Mouse (Mus musculus): ENCODE data around the gene St3gal5. TPM values are rescaled to one million over a fixed set of nuclear protein-coding genes. Genes with fewer than 3 reads are reported as not detected.
A peak's percentile ranks its signal among the peaks of the same experiment; 100 is the strongest.

Gene St3gal5
- polyA plus RNA-seq, 1 experiment from 2014 or later, result 28.8 TPM

DNA sequence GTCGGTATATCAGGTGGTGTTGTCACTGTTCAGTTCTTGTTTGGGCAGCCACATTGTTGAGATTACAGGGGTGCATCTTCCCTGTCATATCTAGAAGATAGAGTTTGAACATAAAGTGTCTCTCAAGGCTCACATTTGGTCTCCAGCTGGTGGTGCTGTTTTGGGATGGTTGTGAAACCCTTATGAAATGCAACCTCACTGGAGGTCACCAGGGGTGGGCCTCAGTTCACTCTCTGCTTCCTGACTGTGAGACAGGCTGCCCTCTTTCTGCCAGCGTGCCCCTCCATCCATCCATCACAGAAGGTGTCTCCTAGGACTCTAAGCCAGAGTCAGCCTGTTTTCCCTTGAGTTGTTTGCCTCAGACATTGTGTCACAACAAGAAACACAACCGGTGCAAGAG, 80.0 kb downstream of the St3gal5 start:
- Histone ChIP-seq H3K4me1 (ENCODE audit: control insufficient read depth, insufficient read depth, low read length) (no peaks in the 10 kb centered on the region), H3K4me2 (ENCODE audit: low read depth, low read length) (no peak overlapping the region), H3K9ac (replicated peaks; ENCODE audit: low read length) (no peak overlapping the region), H3K4me3 (ENCODE audit: low read depth, low read length) (no peak overlapping the region), H3K27me3 (ENCODE audit: control insufficient read depth, insufficient read depth, low read length) (no peaks in the 10 kb centered on the region), H3K36me3 (replicated peaks; ENCODE audit: control insufficient read depth, insufficient read depth, low read depth, low read length) (no peaks in the 10 kb centered on the region), H3K9me3 (replicated peaks; ENCODE audit: control insufficient read depth, low read length) (no peaks in the 10 kb centered on the region), H3K27ac (replicated peaks; ENCODE audit: low read depth, low read length) (no peak overlapping the region)
- ATAC-seq (replicated peaks; ENCODE audit: insufficient number of reproducible peaks, low FRiP score, low TSS enrichment, low read depth) (no peak), DNase-seq (ENCODE audit: low spot score) (no peak)
- 68% methylated on average over 3 of the region's 3 CpGs for WGBS

DNA sequence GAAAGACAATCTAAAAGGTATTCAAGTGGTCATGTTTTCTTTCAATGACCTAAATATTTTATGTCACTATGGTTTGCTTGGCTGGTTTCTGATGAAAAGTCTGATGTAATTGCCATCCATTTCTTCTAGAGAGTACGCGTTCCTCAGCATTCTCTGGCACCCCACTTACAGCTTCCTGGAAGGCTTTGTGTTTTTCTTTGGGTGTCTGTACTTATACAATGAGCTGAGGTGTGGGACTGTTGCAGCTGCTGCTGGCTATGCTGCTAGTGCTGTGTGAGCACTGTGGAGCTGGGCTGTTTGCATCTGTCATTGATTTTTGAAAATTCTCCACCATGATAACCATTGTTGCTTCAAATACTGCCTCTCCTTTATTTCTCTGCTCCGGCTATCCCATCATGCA, 81.6 kb downstream of the St3gal5 start:
- Histone ChIP-seq H3K4me2 (ENCODE audit: low read depth, low read length) (no peak overlapping the region), H3K4me1 (ENCODE audit: control insufficient read depth, insufficient read depth, low read length) (no peaks in the 10 kb centered on the region), H3K9me3 (replicated peaks; ENCODE audit: control insufficient read depth, low read length) (no peaks in the 10 kb centered on the region), H3K27ac (replicated peaks; ENCODE audit: low read depth, low read length) (no peak overlapping the region), H3K9ac (replicated peaks; ENCODE audit: low read length) (no peak overlapping the region), H3K4me3 (ENCODE audit: low read depth, low read length) (no peak overlapping the region), H3K27me3 (ENCODE audit: control insufficient read depth, insufficient read depth, low read length) (no peaks in the 10 kb centered on the region), H3K36me3 (replicated peaks; ENCODE audit: control insufficient read depth, insufficient read depth, low read depth, low read length) (no peaks in the 10 kb centered on the region)
- 86% methylated on average over 3 of the region's 3 CpGs for WGBS
- ATAC-seq (replicated peaks; ENCODE audit: insufficient number of reproducible peaks, low FRiP score, low TSS enrichment, low read depth) (no peak), DNase-seq (ENCODE audit: low spot score) (no peak)

DNA sequence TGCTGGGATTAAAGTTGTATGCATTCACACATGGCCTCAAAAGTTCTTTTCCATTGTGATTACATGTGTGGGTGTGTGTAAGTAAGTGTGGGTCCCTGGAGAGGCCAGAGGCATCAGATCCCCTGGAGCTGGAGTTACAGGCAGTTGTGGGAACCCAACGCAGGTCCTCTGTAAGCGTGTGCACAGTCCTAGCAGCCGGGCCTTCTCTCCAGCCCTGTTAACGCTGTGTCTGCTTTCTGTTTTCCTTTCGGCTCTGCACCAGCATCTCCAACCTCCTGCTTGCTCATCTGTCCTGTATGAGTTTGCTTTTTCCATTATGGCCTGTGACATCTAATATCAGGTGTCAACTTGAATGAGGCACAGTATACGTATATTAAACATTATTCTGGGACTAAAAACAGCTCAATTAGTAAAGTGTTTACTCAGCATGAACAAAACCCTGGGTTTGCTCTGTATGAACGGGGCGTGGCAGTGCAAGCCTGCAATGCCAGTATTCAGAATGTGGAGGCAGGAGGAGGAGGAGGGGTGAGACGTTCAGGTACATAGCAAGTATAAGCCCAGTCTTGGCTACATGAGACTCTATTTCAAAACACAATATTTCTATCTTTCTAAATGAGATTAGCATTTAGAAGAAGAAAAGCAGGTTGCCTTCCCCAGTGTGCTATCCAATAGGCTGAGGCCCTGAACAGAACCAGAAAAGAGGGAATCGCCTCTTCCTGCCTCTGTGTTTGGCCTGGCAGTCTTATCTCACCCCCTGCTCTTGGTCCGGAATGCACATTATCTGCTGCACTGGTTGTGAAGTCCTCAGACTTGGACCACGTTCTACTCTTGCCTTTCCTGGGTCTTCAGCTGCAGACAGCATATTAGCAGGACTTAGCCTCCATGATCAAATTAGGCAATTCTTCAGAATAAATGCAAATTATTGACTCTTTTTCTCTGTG, 82.4 kb downstream of the St3gal5 start:
- no peak overlapping the region for H3K4me2 ChIP-seq (ENCODE audit: low read depth, low read length)
- no peak overlapping the region for H3K9ac ChIP-seq (replicated peaks; ENCODE audit: low read length)
- no peak for DNase-seq (ENCODE audit: low spot score)
- H3K9me3 ChIP-seq (replicated peaks; ENCODE audit: control insufficient read depth, low read length), result no peaks in the 10 kb centered on the region
- H3K27me3 ChIP-seq (ENCODE audit: control insufficient read depth, insufficient read depth, low read length), result no peaks in the 10 kb centered on the region
- 73% methylated on average over 12 of the region's 12 CpGs for WGBS
- H3K36me3 ChIP-seq (replicated peaks; ENCODE audit: control insufficient read depth, insufficient read depth, low read depth, low read length), result no peaks in the 10 kb centered on the region
- no peak for ATAC-seq (replicated peaks; ENCODE audit: insufficient number of reproducible peaks, low FRiP score, low TSS enrichment, low read depth)
- no peak overlapping the region for H3K4me3 ChIP-seq (ENCODE audit: low read depth, low read length)
- no peaks in the 10 kb centered on the region for H3K4me1 ChIP-seq (ENCODE audit: control insufficient read depth, insufficient read depth, low read length)
- no peak overlapping the region for H3K27ac ChIP-seq (replicated peaks; ENCODE audit: low read depth, low read length)

DNA sequence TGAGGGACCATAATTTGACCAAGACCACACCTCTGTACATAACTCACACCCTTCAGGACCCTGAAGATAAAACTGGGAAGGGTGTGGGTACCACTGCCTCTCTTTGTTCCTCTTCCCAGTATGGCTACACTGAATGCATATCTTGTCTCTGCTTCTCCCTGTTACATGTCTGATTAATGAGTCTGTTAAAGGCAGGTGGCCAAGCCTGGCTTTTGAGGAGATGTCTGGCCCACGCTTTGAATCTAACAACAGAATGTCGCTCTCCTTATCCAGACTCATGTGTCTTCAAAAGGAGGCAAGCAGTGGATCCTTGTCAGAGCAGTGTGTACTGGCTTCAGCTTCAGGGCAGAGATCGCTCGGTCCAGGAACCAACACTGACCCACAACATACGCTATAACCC, 87.2 kb downstream of the St3gal5 start:
- Histone ChIP-seq H3K9ac (replicated peaks; ENCODE audit: low read length) (no peak overlapping the region), H3K4me2 (ENCODE audit: low read depth, low read length) (no peak overlapping the region), H3K27me3 (ENCODE audit: control insufficient read depth, insufficient read depth, low read length) (no peaks in the 10 kb centered on the region), H3K27ac (replicated peaks; ENCODE audit: low read depth, low read length) (no peak overlapping the region), H3K4me3 (ENCODE audit: low read depth, low read length) (no peak overlapping the region), H3K9me3 (replicated peaks; ENCODE audit: control insufficient read depth, low read length) (no peaks in the 10 kb centered on the region), H3K4me1 (ENCODE audit: control insufficient read depth, insufficient read depth, low read length) (peaks cover 8% of the 10 kb centered on the region; the same call in 1 of the 2 replicates), H3K36me3 (replicated peaks; ENCODE audit: control insufficient read depth, insufficient read depth, low read depth, low read length) (no peaks in the 10 kb centered on the region)
- ATAC-seq (replicated peaks; ENCODE audit: insufficient number of reproducible peaks, low FRiP score, low TSS enrichment, low read depth) (no peak), DNase-seq (ENCODE audit: low spot score) (no peak)
- WGBS, result 90% methylated on average over 5 of the region's 5 CpGs

DNA sequence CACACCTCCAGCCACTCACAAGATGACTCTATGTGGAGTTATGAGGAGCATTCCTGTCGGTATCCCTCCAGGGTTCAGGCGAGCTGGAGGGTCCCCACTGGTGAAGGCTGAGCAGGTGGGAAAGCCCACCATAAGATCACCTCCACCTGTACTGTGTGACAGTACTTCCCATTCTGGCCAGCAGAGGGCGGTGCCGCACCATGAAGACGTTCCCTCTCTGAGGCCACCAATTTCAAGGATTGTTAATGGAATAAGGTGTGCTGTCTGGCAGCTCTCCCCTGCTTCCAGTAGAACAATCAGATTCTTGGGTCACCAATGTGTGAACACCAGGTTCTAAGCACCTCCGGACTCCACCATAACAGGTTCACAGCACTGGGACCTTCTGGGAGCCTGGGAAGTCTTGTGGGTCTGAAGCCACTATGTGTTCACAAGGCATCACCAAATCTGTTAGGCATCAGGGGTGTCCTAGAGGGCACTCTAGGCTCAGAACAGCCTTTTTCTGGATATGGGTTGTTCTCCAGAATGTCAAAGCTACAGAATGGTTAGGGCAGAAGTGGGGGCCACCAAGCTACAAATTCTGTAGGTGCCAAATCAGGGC, 88.6 kb downstream of the St3gal5 start:
- 8% methylated on average over 6 of the region's 6 CpGs for WGBS
- no peak overlapping the region for H3K4me2 ChIP-seq (ENCODE audit: low read depth, low read length)
- peaks cover 8% of the 10 kb centered on the region; the same call in 1 of the 2 replicates for H3K4me1 ChIP-seq (ENCODE audit: control insufficient read depth, insufficient read depth, low read length)
- no peak overlapping the region for H3K9ac ChIP-seq (replicated peaks; ENCODE audit: low read length)
- ATAC-seq (replicated peaks; ENCODE audit: insufficient number of reproducible peaks, low FRiP score, low TSS enrichment, low read depth), result peak; percentile 54
- H3K27me3 ChIP-seq (ENCODE audit: control insufficient read depth, insufficient read depth, low read length), result no peaks in the 10 kb centered on the region
- H3K36me3 ChIP-seq (replicated peaks; ENCODE audit: control insufficient read depth, insufficient read depth, low read depth, low read length), result no peaks in the 10 kb centered on the region
- peak; percentile 84 for DNase-seq (ENCODE audit: low spot score)
- no peak overlapping the region for H3K4me3 ChIP-seq (ENCODE audit: low read depth, low read length)
- H3K9me3 ChIP-seq (replicated peaks; ENCODE audit: control insufficient read depth, low read length), result no peaks in the 10 kb centered on the region
- H3K27ac ChIP-seq (replicated peaks; ENCODE audit: low read depth, low read length), result no peak overlapping the region

DNA sequence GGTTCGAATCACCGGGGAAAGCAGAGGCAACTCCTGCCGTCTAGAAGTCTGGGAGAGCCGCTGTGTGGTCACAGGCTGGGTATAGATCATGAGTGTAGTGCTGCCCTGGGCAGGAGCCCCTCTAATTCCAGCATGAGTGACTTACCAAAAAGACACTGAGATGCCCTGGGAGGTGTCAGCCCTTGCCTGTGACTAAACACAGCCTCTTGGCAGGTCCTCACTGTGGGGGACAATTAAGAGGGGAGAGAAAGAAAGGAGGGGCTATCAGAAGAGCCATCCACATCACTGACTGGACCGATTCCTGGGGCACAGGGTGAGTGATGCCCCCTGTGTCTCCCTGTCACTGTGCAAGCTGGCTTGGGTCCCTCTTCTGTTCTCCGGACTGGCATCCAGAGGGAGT, 89.4 kb downstream of the St3gal5 start:
- H3K27ac ChIP-seq (replicated peaks; ENCODE audit: low read depth, low read length), result no peak overlapping the region
- 73% methylated on average over 6 of the region's 6 CpGs for WGBS
- H3K4me2 ChIP-seq (ENCODE audit: low read depth, low read length), result no peak overlapping the region
- no peak overlapping the region for H3K9ac ChIP-seq (replicated peaks; ENCODE audit: low read length)
- no peak for DNase-seq (ENCODE audit: low spot score)
- no peak overlapping the region for H3K4me3 ChIP-seq (ENCODE audit: low read depth, low read length)
- no peaks in the 10 kb centered on the region for H3K36me3 ChIP-seq (replicated peaks; ENCODE audit: control insufficient read depth, insufficient read depth, low read depth, low read length)
- H3K27me3 ChIP-seq (ENCODE audit: control insufficient read depth, insufficient read depth, low read length), result no peaks in the 10 kb centered on the region
- no peak for ATAC-seq (replicated peaks; ENCODE audit: insufficient number of reproducible peaks, low FRiP score, low TSS enrichment, low read depth)
- H3K4me1 ChIP-seq (ENCODE audit: control insufficient read depth, insufficient read depth, low read length), result peaks cover 8% of the 10 kb centered on the region; the same call in 1 of the 2 replicates
- no peaks in the 10 kb centered on the region for H3K9me3 ChIP-seq (replicated peaks; ENCODE audit: control insufficient read depth, low read length)

DNA sequence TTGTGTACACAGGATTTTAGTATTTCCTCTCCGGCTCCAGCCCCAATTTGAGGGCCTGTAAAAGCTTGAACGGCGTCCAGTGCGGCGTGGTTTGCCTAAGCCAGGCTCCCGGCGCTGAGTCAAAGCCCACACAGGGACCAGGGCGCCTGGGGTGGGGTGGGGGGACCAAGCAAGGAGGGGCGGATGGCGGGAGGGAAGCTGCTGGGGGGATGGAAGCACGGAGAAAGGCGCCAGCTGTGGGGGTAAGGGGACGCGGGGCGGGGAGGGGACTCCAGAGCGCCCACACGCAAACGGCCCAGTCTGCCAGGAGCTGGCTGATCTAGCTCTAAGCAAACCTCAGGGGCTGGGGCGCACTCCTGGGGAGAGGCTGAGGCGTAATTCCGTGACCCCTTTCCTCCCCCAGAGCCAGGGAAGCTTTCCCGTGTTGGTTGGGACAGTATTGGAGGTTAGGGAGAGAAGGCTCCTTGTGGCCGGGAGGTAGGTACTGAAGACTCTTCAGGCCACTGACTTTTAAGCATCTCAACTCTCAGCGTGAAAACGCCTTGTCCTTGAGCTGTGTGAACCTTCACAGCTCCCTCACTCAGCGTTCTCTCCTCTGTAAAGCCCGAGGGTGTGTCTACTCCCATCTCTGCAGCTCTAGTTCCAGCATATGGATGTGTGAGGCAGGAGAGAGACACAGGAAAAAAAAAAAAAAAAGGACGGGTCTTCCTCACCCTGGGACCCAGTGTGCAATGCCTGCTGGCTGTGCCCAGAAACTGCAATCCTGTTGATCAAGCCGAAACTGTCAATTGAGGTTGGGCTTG, 91.9 kb downstream of the St3gal5 start:
- Histone ChIP-seq H3K36me3 (replicated peaks; ENCODE audit: control insufficient read depth, insufficient read depth, low read depth, low read length) (no peaks in the 10 kb centered on the region), H3K9ac (replicated peaks; ENCODE audit: low read length) (peak overlapping the region; percentile 43), H3K4me3 (ENCODE audit: low read depth, low read length) (peak overlapping the region; percentile 9), H3K9me3 (replicated peaks; ENCODE audit: control insufficient read depth, low read length) (no peaks in the 10 kb centered on the region), H3K4me1 (ENCODE audit: control insufficient read depth, insufficient read depth, low read length) (peaks cover 8% of the 10 kb centered on the region; the same call in 1 of the 2 replicates), H3K27me3 (ENCODE audit: control insufficient read depth, insufficient read depth, low read length) (no peaks in the 10 kb centered on the region), H3K4me2 (ENCODE audit: low read depth, low read length) (peak overlapping the region; percentile 39), H3K27ac (replicated peaks; ENCODE audit: low read depth, low read length) (peak overlapping the region; percentile 42)
- WGBS, result 3% methylated on average over 29 of the region's 29 CpGs
- DNase-seq (ENCODE audit: low spot score) (peak; percentile 65), ATAC-seq (replicated peaks; ENCODE audit: insufficient number of reproducible peaks, low FRiP score, low TSS enrichment, low read depth) (peak; percentile 57)

Data from embryonic facial prominence, embryonic 11.5 days (tissue).